Mouse (Mus musculus) heart, embryonic 13.5 days (tissue): ENCODE measurements around the gene Cfap77. TPM values are rescaled to one million over a fixed set of nuclear protein-coding genes. Genes with fewer than 3 reads are reported as not detected.
A peak's percentile ranks its signal among the peaks of the same experiment; 100 is the strongest.

Source experiments
- ATAC-seq: fragments of 200-750 bp; cut with Nextera tagmentation; 2 replicates; pipeline ENCODE4 v1.8.0; 2017; ENCODE audit warnings: moderate TSS enrichment; ENCODE audit not compliant: insufficient number of reproducible peaks, low FRiP score, low TSS enrichment; ENCODE audit errors: extremely low read depth
- H3K27ac ChIP-seq: fragments of 300-500 bp; sonication (generic); replicated peaks from 2 replicates; pipeline ENCODE4 v1.5.1; 2015; ENCODE audit warnings: moderate library complexity, mild to moderate bottlenecking, inconsistent platforms
- H3K27me3 ChIP-seq: fragments of 300-500 bp; sonication (generic); replicated peaks from 2 replicates; pipeline ENCODE4 v1.6.1; 2015; ENCODE audit warnings: mild to moderate bottlenecking, inconsistent platforms
- H3K36me3 ChIP-seq: fragments of 300-500 bp; sonication (generic); 2 replicates; pipeline ENCODE4 v1.6.1; 2015; ENCODE audit warnings: mild to moderate bottlenecking, inconsistent platforms
- H3K4me1 ChIP-seq: fragments of 300-500 bp; sonication (generic); 2 replicates; pipeline ENCODE4 v1.6.1; 2015; ENCODE audit warnings: inconsistent platforms
- H3K4me2 ChIP-seq: fragments of 300-500 bp; sonication (generic); 2 replicates; pipeline ENCODE4 v1.6.1; 2015; ENCODE audit warnings: inconsistent platforms, mild to moderate bottlenecking, moderate library complexity
- H3K4me3 ChIP-seq: fragments of 300-500 bp; sonication (generic); 2 replicates; pipeline ENCODE4 v1.5.1; 2015; ENCODE audit warnings: moderate library complexity, mild to moderate bottlenecking, inconsistent platforms
- H3K9ac ChIP-seq: fragments of 300-500 bp; sonication (generic); 2 replicates; pipeline ENCODE4 v1.6.1; 2015; ENCODE audit warnings: inconsistent platforms, mild to moderate bottlenecking, moderate library complexity
- H3K9me3 ChIP-seq: fragments of 300-500 bp; sonication (generic); 2 replicates; pipeline ENCODE4 v1.6.1; 2016; ENCODE audit warnings: inconsistent platforms
- WGBS: fragments of 180-500 bp; shearing (Covaris S2); methylation state at CpG from one replicate; pipeline ENCODE4 v1.1.7; 2015; ENCODE audit warnings: mixed read lengths; 5-methylcytosine and 5-hydroxymethylcytosine counted together
- polyA plus RNA-seq: library from polyadenylated mRNA; unstranded; fragments of >200 nt; fragmentation: Nextera tagmentation; extraction: Ambion mirVana; gene quantifications from 2 replicates; pipeline ENCODE4 v1.2.1, GENCODE M21; 2015

The Cfap77 gene
- polyA plus RNA-seq, 1 experiment from 2014 or later: 0.20 TPM

GRCm38 (mm10) chr2:28919001-28919400 lies 135.9 kb downstream of the Cfap77 start:
- no peak overlapping the region for H3K4me3 ChIP-seq
- H3K27ac ChIP-seq: no peak overlapping the region
- WGBS: 0% methylated on average over 4 of the region's 4 CpGs
- peaks cover 98% of the 10 kb centered on the region for H3K27me3 ChIP-seq
- peaks cover 3% of the 10 kb centered on the region for H3K4me1 ChIP-seq
- no peak overlapping the region for H3K9ac ChIP-seq
- H3K4me2 ChIP-seq: no peak overlapping the region
- ATAC-seq: no peak
- no peaks in the 10 kb centered on the region for H3K36me3 ChIP-seq
- no peaks in the 10 kb centered on the region for H3K9me3 ChIP-seq

GRCm38 (mm10) chr2:28917518-28918361 lies 137.1 kb downstream of the Cfap77 start:
- H3K27me3 ChIP-seq: peaks cover 98% of the 10 kb centered on the region
- H3K36me3 ChIP-seq: no peaks in the 10 kb centered on the region
- H3K27ac ChIP-seq: no peak overlapping the region
- H3K4me3 ChIP-seq: peak overlapping the region; percentile 31
- H3K4me2 ChIP-seq: peak overlapping the region; percentile 42
- no peak for ATAC-seq
- WGBS: 1% methylated on average over 61 of the region's 73 CpGs
- peaks cover 3% of the 10 kb centered on the region for H3K4me1 ChIP-seq
- H3K9ac ChIP-seq: no peak overlapping the region
- no peaks in the 10 kb centered on the region for H3K9me3 ChIP-seq

GRCm38 (mm10) chr2:28917156-28917517 lies 137.7 kb downstream of the Cfap77 start:
- Histone ChIP-seq H3K27me3 (peaks cover 98% of the 10 kb centered on the region), H3K27ac (no peak overlapping the region), H3K9me3 (no peaks in the 10 kb centered on the region), H3K4me3 (no peak overlapping the region), H3K36me3 (no peaks in the 10 kb centered on the region), H3K4me2 (no peak overlapping the region), H3K4me1 (peaks cover 3% of the 10 kb centered on the region), H3K9ac (no peak overlapping the region)
- 5% methylated on average over 11 of the region's 11 CpGs for WGBS
- no peak for ATAC-seq

GRCm38 (mm10) chr2:28916513-28916865 lies 138.4 kb downstream of the Cfap77 start, which contains the start of gene Barhl1:
Gene Barhl1 (minus strand): TSS chr2:28916668.
- Histone ChIP-seq H3K9me3 (no peaks in the 10 kb centered on the region), H3K4me2 (peak within 1 kb of the TSS; percentile 31), H3K9ac (no peak within 1 kb of the TSS), H3K4me3 (peak within 1 kb of the TSS; percentile 31), H3K27me3 (peaks cover 98% of the 10 kb centered on the region), H3K27ac (no peak within 1 kb of the TSS), H3K4me1 (peaks cover 6% of the 10 kb centered on the region), H3K36me3 (no peaks in the 10 kb centered on the region)
- WGBS: 3% methylated on average over 18 of the region's 18 CpGs
- no peak for ATAC-seq

- ATAC-seq: no peak
- Histone ChIP-seq H3K4me2 (peak overlapping the region; percentile 31), H3K27me3 (peaks cover 98% of the 10 kb centered on the region), H3K4me3 (no peak overlapping the region), H3K36me3 (no peaks in the 10 kb centered on the region), H3K4me1 (peaks cover 9% of the 10 kb centered on the region), H3K9me3 (no peaks in the 10 kb centered on the region), H3K9ac (no peak overlapping the region), H3K27ac (no peak overlapping the region)
- WGBS: 2% methylated on average over 50 of the region's 50 CpGs
Measured at GRCm38 (mm10) chr2:28915768-28916512, 138.9 kb downstream of the Cfap77 start.

GRCm38 (mm10) chr2:28915104-28915738 lies 139.6 kb downstream of the Cfap77 start:
- Histone ChIP-seq H3K27me3 (peaks cover 98% of the 10 kb centered on the region), H3K27ac (no peak overlapping the region), H3K4me3 (no peak overlapping the region), H3K9me3 (no peaks in the 10 kb centered on the region), H3K4me1 (peaks cover 9% of the 10 kb centered on the region), H3K9ac (no peak overlapping the region), H3K4me2 (no peak overlapping the region), H3K36me3 (no peaks in the 10 kb centered on the region)
- WGBS: 5% methylated on average over 22 of the region's 22 CpGs
- no peak for ATAC-seq

GRCm38 (mm10) chr2:28914121-28914520 lies 140.7 kb downstream of the Cfap77 start:
- Histone ChIP-seq H3K4me1 (peaks cover 14% of the 10 kb centered on the region), H3K4me2 (no peak overlapping the region), H3K9me3 (no peaks in the 10 kb centered on the region), H3K36me3 (no peaks in the 10 kb centered on the region), H3K27ac (no peak overlapping the region), H3K4me3 (no peak overlapping the region), H3K9ac (no peak overlapping the region), H3K27me3 (peaks cover 100% of the 10 kb centered on the region)
- no peak for ATAC-seq
- WGBS: 17% methylated on average over 2 of the region's 2 CpGs

GRCm38 (mm10) chr2:28912961-28913360 lies 141.9 kb downstream of the Cfap77 start:
- Histone ChIP-seq H3K9ac (no peak overlapping the region), H3K36me3 (no peaks in the 10 kb centered on the region), H3K27me3 (peaks cover 100% of the 10 kb centered on the region), H3K9me3 (no peaks in the 10 kb centered on the region), H3K27ac (no peak overlapping the region), H3K4me3 (no peak overlapping the region), H3K4me1 (peaks cover 25% of the 10 kb centered on the region), H3K4me2 (no peak overlapping the region)
- WGBS: 4% methylated on average over 4 of the region's 4 CpGs
- no peak for ATAC-seq

- no peak overlapping the region for H3K27ac ChIP-seq
- peaks cover 100% of the 10 kb centered on the region for H3K27me3 ChIP-seq
- H3K4me2 ChIP-seq: no peak overlapping the region
- no peak for ATAC-seq
- peaks cover 24% of the 10 kb centered on the region for H3K4me1 ChIP-seq
- peak overlapping the region; percentile 14; the same call in 1 of the 2 replicates for H3K4me3 ChIP-seq
- no peaks in the 10 kb centered on the region for H3K9me3 ChIP-seq
- H3K36me3 ChIP-seq: no peaks in the 10 kb centered on the region
- no peak overlapping the region for H3K9ac ChIP-seq
- WGBS: 2% methylated on average over 33 of the region's 33 CpGs
Measured at GRCm38 (mm10) chr2:28912039-28912700, 142.7 kb downstream of the Cfap77 start.

GRCm38 (mm10) chr2:28911331-28912038 lies 143.4 kb downstream of the Cfap77 start:
- Histone ChIP-seq H3K27ac (no peak overlapping the region), H3K9me3 (no peaks in the 10 kb centered on the region), H3K36me3 (0 out of 2 replicates have a peak, but pooled peaks cover 3% of the 10 kb centered on the region), H3K4me2 (no peak overlapping the region), H3K27me3 (peaks cover 100% of the 10 kb centered on the region), H3K9ac (no peak overlapping the region), H3K4me1 (peaks cover 24% of the 10 kb centered on the region), H3K4me3 (peak overlapping the region; percentile 14)
- ATAC-seq: no peak
- WGBS: 1% methylated on average over 44 of the region's 44 CpGs
